Mouse (Mus musculus) cortical plate, adult 2 months (tissue): ENCODE data around the gene Higd2a.

Experiments
- CTCF ChIP-seq: fragments of 200-500 bp; IDR thresholded peaks from 2 replicates; pipeline ENCODE4 v1.5.1; 2011; ENCODE audit warnings: mild to moderate bottlenecking, control low read depth, low read length; ENCODE audit not compliant: insufficient read depth; ENCODE audit errors: extremely low read depth
- POLR2A ChIP-seq: fragments of 200-500 bp; IDR thresholded peaks from 2 replicates; pipeline ENCODE4 v1.6.1; 2011; ENCODE audit warnings: mild to moderate bottlenecking, low read length, control low read depth; ENCODE audit not compliant: insufficient read depth; ENCODE audit errors: extremely low read depth

GRCm38 (mm10) chr13:54556176-54556575 lies 33.8 kb upstream of the Higd2a start:
- TF ChIP-seq CTCF (no peak), POLR2A (no peak)
